Mouse (Mus musculus) CH12F3 (cell line): ENCODE results near the gene Arl4c.

Source experiments
- in situ Hi-C: fragments of 300-500 bp; cut with MboI; formaldehyde crosslinking; loops from 2 replicates; pipeline ENCODE4 v1.14.3; 2020; ENCODE audit warnings: low sequenced_read_pairs

Arl4c gene

DNA sequence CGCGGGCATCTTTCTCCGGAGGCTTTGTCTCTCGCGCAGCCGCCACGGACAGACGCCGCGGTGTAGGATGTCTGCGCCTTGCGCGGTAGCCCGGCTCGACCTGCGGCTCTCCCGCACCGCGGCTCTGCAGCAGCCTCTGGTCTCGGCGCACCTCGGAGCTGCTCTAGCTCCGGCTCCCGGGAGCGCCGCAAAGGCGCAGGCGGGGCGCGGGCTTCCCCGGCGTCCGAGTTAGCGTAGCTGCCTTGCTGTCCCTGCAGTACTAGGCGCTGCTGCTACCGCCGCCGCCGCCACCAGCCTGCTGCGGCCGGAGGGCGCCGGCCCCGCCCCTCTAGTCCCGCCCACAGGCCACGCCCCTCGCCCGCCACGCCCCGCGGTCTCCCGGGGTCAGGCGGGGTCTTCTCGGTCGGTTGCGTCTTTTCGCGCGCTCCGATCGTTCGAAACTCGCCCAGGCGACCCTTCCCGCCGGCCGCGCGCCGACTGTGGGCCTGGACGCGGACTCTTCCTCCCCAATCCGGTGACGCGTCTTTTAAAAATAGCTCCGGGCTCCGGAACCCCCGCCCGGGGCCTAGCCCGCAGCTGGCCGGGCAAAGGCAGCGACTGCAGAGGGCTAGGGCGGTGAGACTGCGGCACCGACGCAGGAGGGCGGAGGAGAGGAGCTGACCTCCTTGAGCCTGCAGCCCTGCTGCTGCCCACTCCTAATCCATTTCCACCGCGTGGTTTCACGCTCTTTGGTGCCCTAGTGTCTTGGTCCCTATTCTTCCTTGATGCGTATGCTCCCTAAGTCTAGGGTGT, at the start of gene Arl4c:
Gene Arl4c, minus strand, starts transcription at position 352 of the 792 bp plus-strand sequence.
- in situ Hi-C loops = loop anchor here (25.0 kb wide), 1 partner anchor 140 kb away; no protein-coding TSS in a partner anchor

DNA sequence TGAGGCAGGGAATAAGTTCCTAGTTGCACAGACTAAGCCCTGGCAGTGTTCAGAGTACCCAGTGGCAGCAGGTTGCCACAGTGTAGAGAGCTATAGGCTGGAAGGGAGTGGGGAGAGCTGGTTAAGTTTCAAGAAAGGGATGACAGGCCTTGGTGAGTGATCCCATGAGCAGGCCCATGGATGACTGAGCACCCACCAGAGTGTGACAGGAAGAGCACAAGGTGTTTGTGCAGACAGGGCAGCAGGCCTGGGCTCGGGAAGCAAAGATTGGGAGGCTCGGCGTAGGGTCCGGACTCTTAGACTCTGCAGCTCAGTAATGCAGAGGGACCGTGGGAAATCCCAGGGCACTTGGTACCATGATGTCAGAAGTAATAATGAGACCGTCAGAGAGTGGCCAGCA, 49.3 kb upstream of the Arl4c start:
- in situ Hi-C loops = no loop called here

DNA sequence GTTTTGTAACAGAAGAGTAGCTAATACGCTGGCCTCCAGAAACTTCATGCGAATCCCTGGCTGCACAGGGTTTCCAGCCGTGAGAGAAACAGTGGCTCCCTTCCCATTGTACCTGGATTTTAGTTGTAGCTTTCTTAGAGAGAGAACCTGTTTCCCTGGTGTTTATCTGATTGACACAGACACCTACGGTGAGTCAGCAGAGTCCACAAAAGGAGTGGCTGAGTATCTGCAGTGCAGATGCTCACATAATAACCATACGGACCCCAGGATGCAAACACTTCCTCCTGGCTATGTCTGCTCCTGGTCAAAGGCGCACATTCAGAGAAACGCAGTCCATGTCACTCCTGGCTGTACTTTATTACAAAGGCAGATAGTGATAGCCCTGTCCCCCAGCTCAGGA, 48.6 kb upstream of the Arl4c start:
- in situ Hi-C loops = no loop called here

DNA sequence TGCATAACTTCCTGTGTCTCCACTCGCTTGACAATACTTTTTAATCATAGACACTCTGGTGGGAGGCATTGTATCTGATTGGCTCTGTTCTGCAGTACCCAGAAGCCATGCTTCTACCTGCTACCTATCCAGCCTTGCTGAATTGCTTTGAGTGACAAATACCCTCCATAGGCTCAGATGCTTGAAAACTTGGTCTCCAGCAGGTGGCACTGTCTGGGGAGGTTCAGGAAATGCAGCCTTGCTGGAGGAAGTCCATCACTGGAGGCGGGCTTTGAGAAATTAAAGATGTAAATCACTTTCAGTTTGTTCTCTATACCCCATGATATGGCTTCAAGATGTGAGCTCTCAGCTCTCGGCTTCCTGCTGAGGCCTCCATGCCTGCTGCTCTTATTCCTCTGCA, 48.1 kb upstream of the Arl4c start:
- in situ Hi-C loops = no loop called here

DNA sequence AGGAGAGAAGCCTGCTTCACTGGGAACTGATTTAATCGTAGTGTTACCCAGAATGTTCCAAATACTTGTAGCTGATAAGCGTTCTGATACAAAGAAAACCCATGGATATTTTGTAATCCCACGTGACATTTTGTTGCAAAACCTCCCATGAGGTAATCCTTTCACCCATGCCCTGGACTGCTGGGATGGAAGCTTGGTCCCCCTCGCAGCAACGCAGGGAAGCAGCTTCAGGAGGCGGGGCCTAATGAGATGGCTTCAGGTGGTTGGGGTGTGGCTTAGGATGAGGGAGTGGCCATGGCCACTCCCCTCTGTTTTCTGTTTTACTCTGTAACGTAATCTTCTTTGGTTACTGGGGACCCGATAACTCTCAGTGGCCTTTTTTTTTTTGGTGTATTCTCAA, 47.1 kb upstream of the Arl4c start:
- in situ Hi-C loops = no loop called here

DNA sequence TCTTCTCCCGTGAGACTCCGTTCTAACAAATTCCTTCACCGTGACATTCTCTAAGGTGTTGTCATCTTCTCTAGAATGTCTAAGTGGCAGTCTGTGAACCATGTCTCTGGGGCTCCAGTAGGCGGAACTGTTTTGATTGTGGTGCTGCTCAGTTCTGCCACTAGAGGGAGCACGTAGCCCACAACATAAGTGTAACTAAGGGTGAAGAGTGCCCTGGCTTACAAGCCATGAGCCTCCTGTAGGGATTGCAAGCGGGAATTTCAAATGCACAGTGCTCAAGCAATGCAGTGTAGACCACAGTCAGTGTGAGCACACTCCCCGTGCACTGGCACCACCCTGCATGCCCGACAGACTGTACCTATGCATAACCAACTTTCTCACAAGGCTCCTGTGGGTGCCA, 43.2 kb upstream of the Arl4c start:
- in situ Hi-C loops = no loop called here

DNA sequence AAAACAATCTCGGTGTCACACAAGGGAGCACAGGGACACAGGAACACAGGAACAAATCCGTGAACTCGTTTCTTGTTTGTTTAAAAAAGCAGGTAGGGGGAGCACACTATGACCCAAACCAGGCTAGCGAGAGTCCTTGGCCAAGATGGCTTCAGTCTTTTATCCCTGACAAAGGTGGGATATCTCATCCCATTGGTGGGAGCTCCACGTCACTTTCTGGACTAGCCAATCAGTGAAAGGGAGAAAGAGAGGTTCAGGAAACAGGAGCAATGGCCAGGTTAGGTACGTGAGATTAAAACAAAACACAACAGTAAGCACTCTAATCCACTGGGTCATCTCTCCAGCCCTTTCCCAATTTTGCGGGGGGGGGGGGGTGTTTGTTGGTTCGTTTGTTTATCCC, 42.2 kb upstream of the Arl4c start:
- in situ Hi-C loops = no loop called here

DNA sequence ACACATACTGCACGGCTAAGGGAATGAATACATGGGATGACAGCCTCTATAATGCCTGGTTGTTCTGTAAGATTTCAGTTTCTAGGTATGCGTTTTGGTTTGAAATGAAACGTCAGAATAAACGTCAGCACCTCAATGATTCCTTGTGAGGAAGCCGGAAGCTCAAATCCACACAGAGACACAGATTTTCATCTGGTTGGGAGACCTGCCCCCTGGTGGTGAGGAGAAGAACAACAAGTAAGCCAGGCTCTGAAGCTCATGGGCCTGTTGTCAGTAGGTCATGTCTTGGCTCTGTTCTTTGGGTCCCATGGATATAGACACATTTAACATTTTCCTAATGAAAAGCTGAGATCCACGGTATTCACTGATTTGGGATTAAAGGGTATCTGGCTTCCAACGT, 40.4 kb upstream of the Arl4c start:
- in situ Hi-C loops = no loop called here

DNA sequence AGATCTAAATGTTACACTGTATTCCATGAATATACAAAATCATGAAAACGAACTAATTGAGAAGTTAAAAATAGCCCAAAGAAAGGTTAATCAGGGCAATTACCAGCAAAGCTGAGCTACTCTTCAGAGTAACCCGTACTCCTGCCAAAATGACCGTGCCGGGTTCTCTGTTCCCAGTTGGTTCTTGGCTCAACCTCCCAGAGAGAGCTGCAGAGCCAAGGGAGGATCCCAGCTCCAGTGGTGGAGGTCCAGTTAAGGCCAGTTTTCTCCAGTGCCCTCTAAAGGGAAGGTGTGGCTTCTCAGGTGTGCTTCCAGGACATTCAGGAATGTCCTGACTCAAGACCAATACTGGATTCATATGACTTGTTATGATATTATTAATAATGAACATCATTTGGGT, 37.5 kb upstream of the Arl4c start:
- in situ Hi-C loops = no loop called here

DNA sequence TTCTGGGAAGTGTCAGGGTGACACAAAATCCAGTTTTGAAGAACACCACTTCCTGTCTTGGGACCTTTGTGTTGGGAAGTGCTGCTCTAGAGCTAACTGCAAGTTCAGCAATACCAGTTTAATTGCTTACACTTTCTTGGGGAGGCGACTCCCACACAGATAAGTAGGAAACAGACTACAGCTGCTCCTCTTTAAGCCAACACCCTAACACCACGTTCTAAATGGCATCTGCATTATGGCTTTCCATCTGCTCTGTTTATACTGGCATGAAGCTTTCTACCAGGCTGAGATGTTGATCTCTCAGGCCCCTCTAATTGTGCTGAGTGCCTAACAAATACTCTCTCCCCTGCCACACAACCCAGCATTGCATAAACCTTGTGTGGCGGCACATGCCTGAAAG, 36.9 kb upstream of the Arl4c start:
- in situ Hi-C loops = no loop called here

DNA sequence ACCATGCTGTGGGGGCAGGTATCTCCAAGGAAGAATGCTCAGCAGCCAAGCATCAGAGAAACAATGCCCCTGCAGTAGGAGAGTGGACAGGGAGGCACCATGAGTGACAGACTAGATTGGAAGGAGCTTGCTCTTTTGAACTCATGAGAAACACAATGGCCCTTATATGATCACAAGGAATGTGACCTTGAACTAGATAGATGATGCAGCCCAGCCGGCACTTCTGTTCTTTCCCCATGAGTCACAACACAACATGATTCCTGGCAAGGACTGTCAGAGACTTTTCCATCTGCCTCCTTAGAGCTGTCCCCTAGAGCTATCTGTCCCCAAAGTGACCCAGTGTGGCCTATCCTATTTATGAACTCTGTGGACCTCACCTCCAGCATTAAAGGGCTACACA, 27.5 kb upstream of the Arl4c start:
- in situ Hi-C loops = no loop called here

DNA sequence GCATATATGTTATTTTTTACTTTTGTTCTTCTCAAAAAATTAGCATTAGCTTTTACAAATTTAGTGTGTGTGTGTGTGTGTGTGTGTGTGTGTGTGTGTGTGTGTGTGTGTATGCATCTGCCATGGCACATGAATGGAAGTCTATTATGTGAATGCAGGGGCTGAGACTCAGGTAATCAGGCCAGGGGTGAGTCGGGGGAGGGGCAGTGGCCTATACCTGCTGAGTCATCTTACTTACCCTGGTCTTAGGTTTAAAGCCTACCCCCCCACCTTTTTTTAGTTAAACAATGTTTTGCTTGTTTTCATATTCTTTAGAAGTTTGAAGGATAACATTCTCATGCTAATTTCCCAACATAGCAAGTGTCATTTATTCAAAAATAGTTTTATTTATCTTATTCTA, 25.3 kb upstream of the Arl4c start:
- in situ Hi-C loops = no loop called here

DNA sequence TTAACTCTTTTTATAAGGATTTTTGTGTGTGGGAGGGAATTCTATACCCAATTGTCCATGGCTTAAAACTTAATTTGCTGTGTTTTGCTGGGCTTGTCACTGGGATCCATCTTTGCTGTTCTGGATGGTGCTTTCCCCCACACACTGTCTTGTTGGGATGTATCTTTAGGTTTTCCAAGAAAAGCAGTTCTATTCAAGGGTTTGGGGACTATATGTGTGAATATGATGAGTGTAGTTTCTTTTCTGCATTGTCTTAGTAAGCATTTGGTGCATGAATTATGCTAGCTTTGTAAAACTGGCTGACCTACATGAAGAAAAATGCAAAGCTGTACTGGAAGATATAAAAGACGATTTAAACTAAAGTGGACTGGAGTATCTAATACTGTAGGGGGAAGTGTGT, 23.7 kb upstream of the Arl4c start:
- in situ Hi-C loops = no loop called here

DNA sequence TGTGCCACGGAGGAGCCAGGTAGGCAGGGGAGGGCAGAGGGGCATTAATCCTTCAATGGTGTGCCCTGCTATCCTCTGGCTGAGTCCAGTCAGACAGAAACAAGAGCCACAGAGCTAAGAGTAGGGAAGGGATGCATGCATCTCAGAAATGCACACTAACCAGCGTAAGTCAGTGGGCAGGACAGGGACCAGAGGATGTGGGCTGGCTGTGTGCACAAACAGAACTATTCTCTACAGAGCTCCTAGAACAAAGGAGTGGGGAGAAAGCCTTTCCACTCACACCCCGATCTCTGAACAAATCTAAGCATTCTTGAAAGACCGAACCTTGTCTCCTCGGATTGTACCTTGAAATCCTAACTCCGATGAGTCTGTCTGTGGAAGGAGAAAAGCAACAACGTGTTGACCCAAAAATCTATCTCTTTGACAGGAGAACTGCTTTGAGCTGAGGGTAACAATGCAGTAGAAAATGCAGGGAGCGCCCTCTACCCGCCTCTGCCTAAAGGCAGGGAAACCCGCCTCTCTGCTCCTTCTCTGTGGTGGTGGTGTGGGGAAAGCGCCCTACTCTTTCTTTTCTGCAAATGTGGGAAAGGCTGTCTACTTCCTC, 18.7 kb upstream of the Arl4c start:
- in situ Hi-C loops = loop anchor here (25.0 kb wide), 1 partner anchor 158 kb away; no protein-coding TSS in a partner anchor

DNA sequence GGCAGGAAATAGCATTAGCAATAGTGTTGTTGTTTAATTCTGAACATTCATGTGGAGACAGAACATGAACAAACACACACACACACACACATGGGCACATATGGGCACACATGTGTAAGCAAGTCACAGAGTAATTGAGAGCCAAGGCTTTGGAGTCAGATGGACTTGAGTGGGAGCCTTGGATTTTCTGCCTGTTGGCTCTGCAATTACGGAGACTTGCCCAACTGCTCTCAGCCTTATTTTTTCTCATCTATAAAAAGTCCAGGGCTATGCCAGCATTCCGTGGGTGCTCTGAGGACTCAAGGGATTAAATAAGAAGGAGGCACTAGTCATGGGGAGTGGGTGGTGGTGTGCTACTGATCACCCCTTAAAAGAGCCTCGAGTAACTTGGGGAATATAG, 16.5 kb upstream of the Arl4c start:
- in situ Hi-C loops = loop anchor here (25.0 kb wide), 1 partner anchor 156 kb away; no protein-coding TSS in a partner anchor

DNA sequence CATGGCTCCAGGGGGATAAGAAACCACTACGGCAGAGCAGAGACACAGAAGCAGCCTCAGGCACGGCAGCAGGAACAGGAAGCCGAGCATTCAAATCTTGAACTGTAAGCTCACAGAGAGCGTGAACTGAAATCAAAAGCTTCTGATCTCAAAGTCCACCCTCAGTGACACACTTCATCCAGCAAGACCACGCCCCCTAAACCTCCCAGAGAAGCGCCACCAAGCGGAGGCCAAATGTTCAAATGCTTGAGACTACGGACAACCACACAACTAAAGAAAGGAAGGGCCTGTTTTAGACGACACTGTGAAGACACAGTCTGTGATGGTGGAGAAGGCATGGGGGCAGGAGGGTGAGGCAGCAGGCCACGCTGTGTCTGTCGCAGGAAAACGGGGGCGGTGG, 15.7 kb upstream of the Arl4c start:
- in situ Hi-C loops = loop anchor here (25.0 kb wide), 1 partner anchor 155 kb away; no protein-coding TSS in a partner anchor

DNA sequence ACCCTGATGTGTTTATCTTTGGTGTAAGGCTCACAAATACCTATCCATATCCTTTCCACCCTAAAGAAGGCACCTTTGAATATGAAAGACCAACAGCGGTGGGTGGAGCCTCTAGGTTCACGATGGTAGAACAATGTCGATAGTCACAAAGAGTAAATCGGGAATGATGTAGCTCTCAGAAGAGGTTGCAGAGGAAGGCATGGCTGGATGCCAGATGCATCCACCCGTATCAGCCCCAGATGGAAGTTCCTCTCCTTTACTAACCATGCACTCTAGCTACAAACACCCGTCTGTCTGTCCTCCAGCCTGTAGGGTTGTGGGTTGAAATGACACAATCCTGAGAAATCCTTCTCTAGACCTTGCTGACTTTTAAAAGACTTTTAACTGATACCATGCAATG, 10.0 kb upstream of the Arl4c start:
- in situ Hi-C loops = loop anchor here (25.0 kb wide), 1 partner anchor 150 kb away; no protein-coding TSS in a partner anchor

DNA sequence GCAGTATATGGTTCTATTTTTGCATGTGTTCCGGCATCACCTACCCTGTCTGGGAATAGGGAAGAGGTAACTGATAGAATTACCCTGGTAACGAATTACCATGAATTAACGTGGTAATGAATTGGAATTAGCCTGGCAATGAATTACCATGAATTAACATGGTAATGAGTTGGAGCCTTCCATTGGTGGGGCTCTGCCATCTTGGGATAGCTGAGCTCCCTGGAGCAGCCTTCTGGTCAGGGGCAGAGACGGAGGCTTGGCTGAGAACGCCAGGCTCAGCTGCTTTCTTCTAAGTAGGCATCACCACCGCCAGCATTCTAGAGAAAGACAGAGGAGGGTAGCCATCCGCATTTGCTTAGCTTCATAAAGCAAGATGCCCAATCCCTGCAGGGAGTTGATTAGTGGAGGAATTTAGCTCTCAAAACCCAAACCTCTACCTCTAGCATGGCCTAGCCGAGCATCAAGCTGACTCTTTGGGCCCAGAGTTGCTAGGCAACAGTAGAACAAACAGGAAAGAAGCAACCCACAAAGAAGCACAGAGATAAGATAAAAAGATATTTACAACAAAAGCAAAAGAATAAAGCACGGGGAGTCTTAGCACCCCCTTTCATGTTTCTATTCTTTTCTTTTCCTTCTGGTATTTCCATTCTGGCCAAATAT, 6.8 kb upstream of the Arl4c start:
- in situ Hi-C loops = loop anchor here (25.0 kb wide), 1 partner anchor 146 kb away; no protein-coding TSS in a partner anchor

DNA sequence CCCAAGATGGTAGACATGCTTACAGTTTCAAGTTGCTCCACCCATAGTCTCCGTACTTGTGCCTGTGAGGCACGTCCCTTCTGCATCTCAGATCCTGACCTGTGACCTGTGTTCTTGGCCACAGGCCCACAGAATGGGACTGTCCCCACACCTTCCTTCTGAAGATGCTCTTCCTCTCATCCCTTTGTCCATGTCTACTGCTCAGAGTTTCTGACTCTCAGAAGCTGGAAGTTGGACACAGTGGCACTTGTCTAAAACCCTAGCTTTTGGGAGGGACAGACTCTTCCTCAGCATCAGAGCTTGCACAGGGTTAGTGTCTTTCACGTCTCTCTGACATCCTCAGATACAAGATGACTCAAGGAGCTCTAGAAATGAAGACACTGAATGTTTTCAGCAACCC, 6.2 kb upstream of the Arl4c start:
- in situ Hi-C loops = loop anchor here (25.0 kb wide), 1 partner anchor 146 kb away; no protein-coding TSS in a partner anchor

DNA sequence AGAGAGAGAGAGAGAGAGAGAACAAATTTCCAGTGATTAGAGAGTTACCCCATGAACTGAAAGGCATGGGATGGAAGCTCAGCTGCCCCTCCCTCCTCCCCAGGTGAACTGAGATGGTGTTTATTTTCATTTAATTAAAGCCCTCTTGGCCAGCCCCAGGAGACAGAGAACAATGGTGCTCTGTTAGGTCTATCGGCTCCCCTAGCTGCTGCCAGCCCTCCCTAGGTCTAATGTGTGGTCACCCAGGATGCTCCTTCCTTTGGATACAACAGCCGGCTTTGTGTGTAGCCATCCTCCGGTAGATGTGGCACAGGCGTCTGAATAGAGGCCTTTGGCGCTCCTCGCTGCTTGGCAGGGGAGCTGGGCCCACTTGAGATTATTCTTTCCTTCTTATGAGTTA, 5.5 kb upstream of the Arl4c start:
- in situ Hi-C loops = loop anchor here (25.0 kb wide), 1 partner anchor 145 kb away; no protein-coding TSS in a partner anchor

DNA sequence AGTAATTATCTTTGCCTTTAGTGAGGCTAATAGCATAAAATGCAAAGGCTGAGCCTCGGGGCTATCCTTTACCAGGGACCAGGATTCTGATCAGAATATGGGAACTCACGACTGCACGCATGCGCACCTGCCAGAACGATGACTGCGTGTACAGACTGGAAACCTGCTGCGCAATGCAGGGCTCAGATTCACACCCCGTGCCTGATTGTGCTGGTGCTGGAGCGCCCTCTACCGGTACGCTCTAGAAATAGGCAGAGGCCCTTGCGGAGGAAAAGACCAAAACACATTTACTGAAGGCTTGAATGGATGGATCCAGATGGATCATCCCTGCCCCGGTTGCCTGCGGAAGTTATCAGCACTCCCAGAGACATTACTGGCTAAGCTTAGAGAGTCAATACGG, 3.8 kb upstream of the Arl4c start:
- in situ Hi-C loops = loop anchor here (25.0 kb wide), 1 partner anchor 143 kb away; no protein-coding TSS in a partner anchor
